Mouse (Mus musculus): ENCODE results near the gene Col4a3bp.

DNA sequence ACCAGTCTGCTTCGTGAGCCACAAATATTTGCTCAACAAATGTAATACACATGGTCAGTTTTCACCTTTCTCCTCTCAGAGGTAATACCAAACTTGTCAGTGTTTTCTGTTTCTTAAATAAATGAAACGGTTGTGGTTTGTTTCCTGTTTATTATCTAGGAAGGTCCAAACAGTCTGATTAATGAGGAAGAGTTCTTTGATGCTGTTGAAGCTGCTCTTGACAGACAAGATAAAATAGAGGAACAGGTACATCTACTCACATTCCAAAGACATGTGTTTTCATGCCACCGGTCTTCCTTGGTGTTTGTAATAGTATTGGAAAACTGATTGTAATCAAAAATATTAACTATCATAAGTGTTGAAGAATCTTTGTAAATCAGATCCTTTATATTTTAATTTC is 72.2 kb downstream of the Col4a3bp start:
- TF ChIP-seq CHD2 (IDR thresholded peaks at IDR 0.05; ENCODE audit: low read depth, low read length): no peak
- no peak for TF ChIP-seq HCFC1 (IDR thresholded peaks at IDR 0.05; ENCODE audit: borderline replicate concordance, insufficient read depth, low read length)
- no peak for TF ChIP-seq MAFK (IDR thresholded peaks at IDR 0.05; ENCODE audit: insufficient read depth, low read depth, low read length)
- TF ChIP-seq ZC3H11A (IDR thresholded peaks at IDR 0.05; ENCODE audit: borderline replicate concordance, low read depth, low read length): no peak
